Mouse (Mus musculus) v-Abl transformed pro-B cells (cell line): ENCODE measurements around the gene Ezh2.

Source experiments
- in situ Hi-C, 2 experiments: fragments of 400-800 bp; cut with MboI; formaldehyde crosslinking; loops; one replicate each; pipeline ENCODE4 v1.15.1; 2025; ENCODE audit not compliant: unreplicated experiment in 2 of 2

Ezh2 gene

GRCm38 (mm10) chr6:47560407-47560806, 34.7 kb downstream of the Ezh2 start:
- in situ Hi-C loops: loop anchor here in 1 of 2 experiments (5.0 kb wide), 1 partner anchor 72 kb away; no protein-coding TSS in a partner anchor

- in situ Hi-C loops: loop anchor here (5.0 to 10.0 kb wide), 2 partner anchors 78 to 164 kb away; no protein-coding TSS in a partner anchor
These were observed 35.9 kb downstream of the Ezh2 start for GRCm38 (mm10) chr6:47559287-47559686.

- in situ Hi-C loops: loop anchor here (10.0 kb wide), 1 partner anchor 157 kb away; no protein-coding TSS in a partner anchor
These were observed 42.9 kb downstream of the Ezh2 start for GRCm38 (mm10) chr6:47552280-47552679.

GRCm38 (mm10) chr6:47535333-47535732, 59.8 kb downstream of the Ezh2 start:
- in situ Hi-C loops: no loop called here

- in situ Hi-C loops: no loop called here
These were observed 62.6 kb downstream of the Ezh2 start for GRCm38 (mm10) chr6:47532547-47532946.

DNA sequence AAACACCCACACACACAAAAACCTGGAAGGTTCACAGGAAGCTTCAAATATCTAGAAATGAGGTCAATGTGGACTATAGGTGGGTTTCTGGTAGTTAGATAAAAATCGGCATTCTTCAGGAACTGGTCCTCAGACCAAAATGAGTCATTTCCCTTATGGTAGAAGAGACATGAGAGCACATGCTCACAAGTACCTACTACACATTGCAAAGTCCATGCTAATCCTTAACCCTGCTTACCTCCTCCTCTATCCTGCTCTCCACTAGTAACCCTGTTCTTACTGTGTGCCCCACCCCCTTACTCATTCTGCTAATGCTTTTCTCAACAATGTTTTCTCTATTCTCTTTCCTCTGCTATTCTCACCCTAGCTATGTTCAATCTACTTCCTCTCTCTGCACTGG, 67.5 kb downstream of the Ezh2 start:
- in situ Hi-C loops: no loop called here

GRCm38 (mm10) chr6:47527129-47527528, 68.0 kb downstream of the Ezh2 start:
- in situ Hi-C loops: no loop called here

- in situ Hi-C loops: no loop called here
These were observed 68.7 kb downstream of the Ezh2 start for GRCm38 (mm10) chr6:47526446-47526845.

DNA sequence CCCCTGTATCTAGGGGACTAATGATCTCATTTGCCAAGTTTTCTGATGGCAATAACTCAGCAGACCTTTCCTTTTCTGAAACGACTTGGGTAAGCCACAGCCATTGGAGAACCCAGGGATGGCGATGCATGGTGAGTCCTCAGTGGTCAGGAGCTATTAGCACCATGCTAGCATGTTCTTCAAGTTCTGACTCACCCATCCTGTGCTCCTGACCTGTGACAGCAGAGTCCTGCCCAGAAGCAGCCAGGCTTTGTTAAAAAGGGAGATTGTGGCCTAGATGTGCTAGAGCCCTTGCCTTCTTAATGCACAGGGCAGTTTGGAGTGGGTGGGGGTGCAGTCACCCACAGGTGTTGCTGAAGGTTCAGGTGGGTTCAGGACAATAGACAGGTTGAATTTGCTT, 70.1 kb downstream of the Ezh2 start:
- in situ Hi-C loops: no loop called here

- in situ Hi-C loops: no loop called here
These were observed 72.7 kb downstream of the Ezh2 start for GRCm38 (mm10) chr6:47522431-47522830.

DNA sequence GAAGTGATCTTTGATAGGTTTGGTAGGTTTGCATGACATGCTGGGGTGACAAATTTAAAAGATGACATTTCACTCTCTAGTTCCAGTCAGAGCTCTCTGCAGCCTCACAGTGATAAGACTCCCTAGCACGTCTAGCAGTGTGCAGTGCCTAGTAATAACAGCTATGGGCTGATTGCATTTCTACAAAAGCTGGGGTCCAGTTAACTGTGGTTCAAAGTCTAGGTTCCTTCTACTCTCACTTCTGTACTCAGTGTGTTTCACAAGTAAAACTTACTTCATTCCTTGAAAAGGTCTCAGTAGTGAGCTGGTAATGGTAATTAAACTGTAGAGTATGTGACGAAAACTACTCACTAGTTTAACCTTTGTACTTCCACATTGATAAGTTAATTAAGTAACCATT, 75.1 kb downstream of the Ezh2 start:
- in situ Hi-C loops: no loop called here

- in situ Hi-C loops: no loop called here
These were observed 100.6 kb downstream of the Ezh2 start for GRCm38 (mm10) chr6:47494562-47494961.

DNA sequence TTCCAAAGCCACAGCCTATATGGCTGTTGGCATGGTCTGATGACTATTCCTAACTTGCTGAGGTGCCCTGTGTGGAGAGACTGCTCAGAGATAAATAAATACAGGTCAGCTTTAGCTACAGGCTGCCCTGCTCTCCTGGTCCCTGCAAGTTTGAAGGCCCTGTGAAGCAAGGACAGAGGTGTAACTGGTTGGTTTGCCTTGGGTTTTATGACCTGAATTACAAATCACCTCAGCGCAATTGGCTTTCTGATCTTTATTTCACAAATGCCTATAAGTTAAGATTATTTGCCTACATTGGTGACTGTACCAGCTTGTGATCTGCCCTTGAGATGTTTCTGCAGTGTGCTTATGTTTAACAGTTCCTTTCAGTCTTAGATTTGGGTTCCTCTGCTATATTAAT, 113.1 kb downstream of the Ezh2 start:
- in situ Hi-C loops: no loop called here
